In the genomic region with DNA sequence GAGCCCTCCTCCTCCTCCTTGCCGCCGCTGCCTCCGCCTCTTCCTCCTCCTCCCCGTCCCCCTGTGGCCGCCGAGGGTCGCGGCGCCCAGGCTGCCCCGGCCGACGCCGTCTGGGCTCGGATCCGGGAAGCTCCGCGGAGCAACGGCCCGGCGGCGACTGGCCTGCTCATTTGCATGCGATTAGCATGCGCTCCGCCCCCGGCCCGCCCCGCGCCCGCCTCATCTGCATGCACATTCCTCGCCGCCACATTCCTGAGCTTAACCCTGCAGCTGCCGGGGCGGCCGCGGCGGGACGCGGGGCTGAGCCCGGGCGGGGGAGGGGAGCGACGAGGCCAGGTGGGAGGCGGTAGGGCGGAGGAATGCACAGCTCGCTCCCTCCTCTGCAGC, we compare ENCODE assay signal across 8 mouse cellular contexts. TPM values are rescaled to one million over a fixed set of nuclear protein-coding genes. Genes with fewer than 3 reads are reported as not detected.
DNase-seq lines count a peak whose midpoint lies in the region; ATAC-seq lines count a peak whose summit lies in the region.

No protein-coding gene starts in this region.

- H3K9me3 ChIP-seq in intestine, embryonic 15.5 days: no peaks in the 10 kb centered on the region

- peak; percentile 96 for ATAC-seq in intestine, embryonic 15.5 days
- ATAC-seq in megakaryocyte-erythroid progenitor cell, adult 5-6 weeks (replicated peaks; ENCODE audit: low FRiP score, low TSS enrichment, poor library complexity, severe bottlenecking): peak; percentile 83

- peak overlapping the region; percentile 94 for H3K4me2 ChIP-seq in intestine, embryonic 15.5 days (replicated peaks)

- WGBS in intestine, embryonic 15.5 days: under 1% methylated on average over 36 of the region's 45 CpGs

- H3K4me3 ChIP-seq in intestine, embryonic 15.5 days (replicated peaks): peak overlapping the region; percentile 88

- H3K4me1 ChIP-seq in intestine, embryonic 15.5 days (replicated peaks): peaks cover 26% of the 10 kb centered on the region

- H3K27me3 ChIP-seq in intestine, embryonic 15.5 days (replicated peaks): no peaks in the 10 kb centered on the region

- peak overlapping the region; percentile 95 for H3K27ac ChIP-seq in intestine, embryonic 15.5 days

- H3K36me3 ChIP-seq in intestine, embryonic 15.5 days: no peaks in the 10 kb centered on the region

- intact Hi-C loops in left cerebral cortex, postnatal 14 days (cut with DNase I): no loop called here

- DNase-seq in adrenal gland, adult 2 months: peak; percentile 98
- peak; percentile 98 for DNase-seq in embryo, embryonic 11 days
- peak; percentile 97 for DNase-seq in gastrocnemius, postnatal 25 days
- peak; percentile 93 to 94 for DNase-seq in left cerebral cortex, postnatal 14 days (ENCODE audit: low spot score in 2 of 2)
- DNase-seq in right cerebral cortex, postnatal 14 days: peak; percentile 95
- peak; percentile 95 for DNase-seq in urinary bladder, postnatal 25 days (ENCODE audit: low spot score)

- H3K9ac ChIP-seq in intestine, embryonic 15.5 days: peak overlapping the region; percentile 91

RNA-seq across cellular contexts. Expression of a gene that starts 0.3 kb away (rescaled TPM):
- total RNA-seq in adrenal gland, adult 2 months (2021): 10 to 100 TPM; 21.9 to 25.7 TPM
- 13.0 and 13.1 TPM in 2 replicates for polyA plus RNA-seq in adrenal gland, adult 2 months (2012; rRNA removed)
- total RNA-seq in gastrocnemius, postnatal 25 days (2021): 1 to 10 TPM; 7.2 to 7.5 TPM
- polyA plus RNA-seq in intestine, embryonic 15.5 days (2015; fragmentation: Nextera tagmentation; extraction: Ambion mirVana): 8.0 and 8.5 TPM in 2 replicates
- total RNA-seq in left cerebral cortex, postnatal 14 days (2021): 10 to 100 TPM; 27.5 to 27.8 TPM
- total RNA-seq in megakaryocyte-erythroid progenitor cell, adult 5-6 weeks (2014; fragmentation: Nextera tagmentation): 5.1 and 5.8 TPM in 2 replicates
- total RNA-seq in megakaryocyte-erythroid progenitor cell, adult 5-6 weeks (2017): 6.3 and 6.8 TPM in 2 replicates

Comparison
In these comparisons a context has a peak if more than half of its experiments do, and no peak if none do; other contexts are left out.
1. Peak in every context shown above with its lines: DNase-seq, ATAC-seq, H3K4me3 ChIP-seq and H3K27ac ChIP-seq.